Mouse (Mus musculus): ENCODE results near the gene Klb. TPM values are rescaled to one million over a fixed set of nuclear protein-coding genes. Genes with fewer than 3 reads are reported as not detected.

Gene Klb
- polyA plus RNA-seq, 1 experiment from 2014 or later = 0.12 TPM

- Histone ChIP-seq H3K27ac (peak within 1 kb of the TSS; percentile 96), H3K4me3 (peak within 1 kb of the TSS; percentile 88), H3K9me3 (no peaks in the 10 kb centered on the region), H3K4me1 (peaks cover 22% of the 10 kb centered on the region), H3K27me3 (ENCODE audit: poor library complexity, severe bottlenecking) (no peaks in the 10 kb centered on the region), H3K36me3 (replicated peaks) (peaks cover 33% of the 10 kb centered on the region)
- under 1% methylated on average over 65 of the region's 65 CpGs for WGBS
- peak; percentile 89 for DNase-seq (ENCODE audit: extremely low spot score, low spot score)
Observed at GRCm38 (mm10) chr5:65335298-65336074, 12.6 kb upstream of the Klb start, which contains the start of gene Rfc1. Rfc1 (minus strand) TSS chr5:65335670.

- peak overlapping the region; percentile 88 for H3K4me3 ChIP-seq
- peaks cover 22% of the 10 kb centered on the region for H3K4me1 ChIP-seq
- peak overlapping the region; percentile 96; the same call in 1 of the 2 replicates for H3K27ac ChIP-seq
- peaks cover 32% of the 10 kb centered on the region for H3K36me3 ChIP-seq (replicated peaks)
- no peak for DNase-seq (ENCODE audit: extremely low spot score, low spot score)
- H3K27me3 ChIP-seq (ENCODE audit: poor library complexity, severe bottlenecking) = no peaks in the 10 kb centered on the region
- WGBS = 37% methylated on average over 4 of the region's 4 CpGs
- no peaks in the 10 kb centered on the region for H3K9me3 ChIP-seq
Observed at GRCm38 (mm10) chr5:65336075-65336355, 12.1 kb upstream of the Klb start.

GRCm38 (mm10) chr5:65338394-65338793 lies 9.7 kb upstream of the Klb start:
- DNase-seq (ENCODE audit: extremely low spot score, low spot score) = no peak
- Histone ChIP-seq H3K4me3 (no peak overlapping the region), H3K9me3 (no peaks in the 10 kb centered on the region), H3K4me1 (peaks cover 22% of the 10 kb centered on the region), H3K36me3 (replicated peaks) (peaks cover 9% of the 10 kb centered on the region), H3K27ac (no peak overlapping the region), H3K27me3 (ENCODE audit: poor library complexity, severe bottlenecking) (no peaks in the 10 kb centered on the region)
- 82% methylated on average over 6 of the region's 6 CpGs for WGBS

GRCm38 (mm10) chr5:65340167-65340566 lies 7.9 kb upstream of the Klb start:
- no peaks in the 10 kb centered on the region for H3K36me3 ChIP-seq (replicated peaks)
- no peak for DNase-seq (ENCODE audit: extremely low spot score, low spot score)
- H3K27me3 ChIP-seq (ENCODE audit: poor library complexity, severe bottlenecking) = no peaks in the 10 kb centered on the region
- no peak overlapping the region for H3K27ac ChIP-seq
- WGBS = 59% methylated on average over 4 of the region's 4 CpGs
- H3K9me3 ChIP-seq = no peaks in the 10 kb centered on the region
- peaks cover 9% of the 10 kb centered on the region for H3K4me1 ChIP-seq
- H3K4me3 ChIP-seq = no peak overlapping the region

GRCm38 (mm10) chr5:65350508-65350907 lies 2.4 kb downstream of the Klb start:
- Histone ChIP-seq H3K4me3 (no peak overlapping the region), H3K27ac (no peak overlapping the region), H3K4me1 (peaks cover 10% of the 10 kb centered on the region), H3K36me3 (replicated peaks) (no peaks in the 10 kb centered on the region), H3K9me3 (no peaks in the 10 kb centered on the region; the same call in 1 of the 2 replicates), H3K27me3 (ENCODE audit: poor library complexity, severe bottlenecking) (no peaks in the 10 kb centered on the region)
- no peak for DNase-seq (ENCODE audit: extremely low spot score, low spot score)
- WGBS = 79% methylated on average over 10 of the region's 10 CpGs

- Histone ChIP-seq H3K36me3 (replicated peaks) (no peaks in the 10 kb centered on the region), H3K4me3 (no peak overlapping the region), H3K9me3 (no peaks in the 10 kb centered on the region; the same call in 1 of the 2 replicates), H3K27ac (no peak overlapping the region), H3K27me3 (ENCODE audit: poor library complexity, severe bottlenecking) (no peaks in the 10 kb centered on the region), H3K4me1 (peaks cover 4% of the 10 kb centered on the region; the same call in 1 of the 2 replicates)
- 90% methylated on average over 3 of the region's 3 CpGs for WGBS
- DNase-seq (ENCODE audit: extremely low spot score, low spot score) = no peak
Observed at GRCm38 (mm10) chr5:65354097-65354496, 6.0 kb downstream of the Klb start.

GRCm38 (mm10) chr5:65354985-65355384 lies 6.9 kb downstream of the Klb start:
- no peaks in the 10 kb centered on the region for H3K27me3 ChIP-seq (ENCODE audit: poor library complexity, severe bottlenecking)
- no peaks in the 10 kb centered on the region; the same call in 1 of the 2 replicates for H3K9me3 ChIP-seq
- no peak overlapping the region for H3K4me3 ChIP-seq
- peaks cover 4% of the 10 kb centered on the region; the same call in 1 of the 2 replicates for H3K4me1 ChIP-seq
- no peak overlapping the region for H3K27ac ChIP-seq
- 82% methylated on average over 5 of the region's 5 CpGs for WGBS
- no peak for DNase-seq (ENCODE audit: extremely low spot score, low spot score)
- H3K36me3 ChIP-seq (replicated peaks) = no peaks in the 10 kb centered on the region

- no peaks in the 10 kb centered on the region for H3K27me3 ChIP-seq (ENCODE audit: poor library complexity, severe bottlenecking)
- 87% methylated on average over 6 of the region's 6 CpGs for WGBS
- H3K4me1 ChIP-seq = peaks cover 4% of the 10 kb centered on the region; the same call in 1 of the 2 replicates
- no peak overlapping the region for H3K4me3 ChIP-seq
- H3K36me3 ChIP-seq (replicated peaks) = no peaks in the 10 kb centered on the region
- H3K27ac ChIP-seq = no peak overlapping the region
- H3K9me3 ChIP-seq = no peaks in the 10 kb centered on the region; the same call in 1 of the 2 replicates
- DNase-seq (ENCODE audit: extremely low spot score, low spot score) = no peak
Observed at GRCm38 (mm10) chr5:65356851-65357250, 8.7 kb downstream of the Klb start.

GRCm38 (mm10) chr5:65357771-65358170 lies 9.7 kb downstream of the Klb start:
- DNase-seq (ENCODE audit: extremely low spot score, low spot score) = no peak
- Histone ChIP-seq H3K36me3 (replicated peaks) (no peaks in the 10 kb centered on the region), H3K4me1 (peaks cover 4% of the 10 kb centered on the region; the same call in 1 of the 2 replicates), H3K27ac (no peak overlapping the region), H3K9me3 (no peaks in the 10 kb centered on the region; the same call in 1 of the 2 replicates), H3K27me3 (ENCODE audit: poor library complexity, severe bottlenecking) (no peaks in the 10 kb centered on the region), H3K4me3 (no peak overlapping the region)
- 86% methylated on average over 3 of the region's 3 CpGs for WGBS

GRCm38 (mm10) chr5:65367837-65368236 lies 19.7 kb downstream of the Klb start:
- 94% methylated on average over 11 of the region's 11 CpGs for WGBS
- Histone ChIP-seq H3K9me3 (no peaks in the 10 kb centered on the region), H3K27ac (no peak overlapping the region), H3K4me3 (no peak overlapping the region), H3K27me3 (ENCODE audit: poor library complexity, severe bottlenecking) (no peaks in the 10 kb centered on the region), H3K36me3 (replicated peaks) (no peaks in the 10 kb centered on the region), H3K4me1 (no peaks in the 10 kb centered on the region)
- DNase-seq (ENCODE audit: extremely low spot score, low spot score) = no peak

GRCm38 (mm10) chr5:65371551-65371950 lies 23.4 kb downstream of the Klb start:
- Histone ChIP-seq H3K36me3 (replicated peaks) (no peaks in the 10 kb centered on the region), H3K27ac (no peak overlapping the region)

GRCm38 (mm10) chr5:65374746-65375145 lies 26.6 kb downstream of the Klb start:
- H3K4me1 ChIP-seq = no peaks in the 10 kb centered on the region
- H3K36me3 ChIP-seq (replicated peaks) = no peaks in the 10 kb centered on the region
- no peak for DNase-seq (ENCODE audit: extremely low spot score, low spot score)
- no peak overlapping the region for H3K27ac ChIP-seq
- WGBS = 91% methylated on average over 7 of the region's 7 CpGs
- H3K4me3 ChIP-seq = no peak overlapping the region
- H3K27me3 ChIP-seq (ENCODE audit: poor library complexity, severe bottlenecking) = no peaks in the 10 kb centered on the region
- no peaks in the 10 kb centered on the region for H3K9me3 ChIP-seq

More at GRCm38 (mm10) chr5:65371551-65371950, 23.4 kb downstream of the Klb start:
- 98% methylated on average over 7 of the region's 7 CpGs for WGBS
- DNase-seq (ENCODE audit: extremely low spot score, low spot score) = no peak
- Histone ChIP-seq H3K4me1 (no peaks in the 10 kb centered on the region), H3K27me3 (ENCODE audit: poor library complexity, severe bottlenecking) (no peaks in the 10 kb centered on the region), H3K4me3 (no peak overlapping the region), H3K9me3 (no peaks in the 10 kb centered on the region)

- H3K27me3 ChIP-seq (ENCODE audit: poor library complexity, severe bottlenecking) = no peaks in the 10 kb centered on the region
- peaks cover 44% of the 10 kb centered on the region for H3K36me3 ChIP-seq (replicated peaks)
- no peak overlapping the region for H3K4me3 ChIP-seq
- no peaks in the 10 kb centered on the region for H3K9me3 ChIP-seq
- H3K27ac ChIP-seq = no peak overlapping the region
- H3K4me1 ChIP-seq = peaks cover 19% of the 10 kb centered on the region
- DNase-seq (ENCODE audit: extremely low spot score, low spot score) = no peak
- WGBS = 77% methylated on average over 2 of the region's 2 CpGs
Observed at GRCm38 (mm10) chr5:65385704-65386103, 37.6 kb downstream of the Klb start.

Data from forebrain, embryonic 10.5 days (tissue).